Mouse (Mus musculus): ENCODE measurements around the gene Itga9.

GRCm38 (mm10) chr9:118807669-118808068 is 201.2 kb downstream of the Itga9 start:
- no peak for TF ChIP-seq CTCF (IDR thresholded peaks at IDR 0.05; ENCODE audit: low read depth, low read length)
- no peak for TF ChIP-seq POLR2A (IDR thresholded peaks at IDR 0.05; ENCODE audit: extremely low read depth, insufficient read depth, low read length)

Measured in liver, adult 2 months (tissue).